Mouse (Mus musculus): ENCODE measurements around the gene Rnft2. TPM values are rescaled to one million over a fixed set of nuclear protein-coding genes. Genes with fewer than 3 reads are reported as not detected.

Rnft2 gene
- polyA plus RNA-seq, 1 experiment from 2014 or later = 9.7 TPM

- H3K4me2 ChIP-seq = peak overlapping the region; percentile 96
- peaks cover 30% of the 10 kb centered on the region for H3K4me1 ChIP-seq (replicated peaks)
- ATAC-seq (ENCODE audit: low read depth) = peak; percentile 51
- peak overlapping the region; percentile 63 for H3K4me3 ChIP-seq
- peak overlapping the region; percentile 85 for H3K27ac ChIP-seq (replicated peaks)
- WGBS = 8% methylated on average over 15 of the region's 15 CpGs
- H3K9ac ChIP-seq = peak overlapping the region; percentile 82
- H3K9me3 ChIP-seq = no peaks in the 10 kb centered on the region
- peaks cover 45% of the 10 kb centered on the region for H3K36me3 ChIP-seq
- no peaks in the 10 kb centered on the region for H3K27me3 ChIP-seq
Measured at GRCm38 (mm10) chr5:118245606-118246308, 841 bp upstream of the Rnft2 start.

- Histone ChIP-seq H3K4me1 (replicated peaks) (peaks cover 11% of the 10 kb centered on the region), H3K27ac (replicated peaks) (no peak overlapping the region), H3K9ac (no peak overlapping the region), H3K4me2 (no peak overlapping the region), H3K36me3 (peaks cover 67% of the 10 kb centered on the region), H3K4me3 (no peak overlapping the region), H3K27me3 (no peaks in the 10 kb centered on the region), H3K9me3 (no peaks in the 10 kb centered on the region)
- 88% methylated on average over 12 of the region's 12 CpGs for WGBS
- no peak for ATAC-seq (ENCODE audit: low read depth)
Measured at GRCm38 (mm10) chr5:118239671-118240070, 5.2 kb downstream of the Rnft2 start.

GRCm38 (mm10) chr5:118236891-118237290, 8.0 kb downstream of the Rnft2 start:
- WGBS = 81% methylated on average over 12 of the region's 12 CpGs
- ATAC-seq (ENCODE audit: low read depth) = no peak
- no peaks in the 10 kb centered on the region for H3K9me3 ChIP-seq
- no peak overlapping the region for H3K4me2 ChIP-seq
- no peaks in the 10 kb centered on the region for H3K4me1 ChIP-seq (replicated peaks)
- no peaks in the 10 kb centered on the region for H3K27me3 ChIP-seq
- no peak overlapping the region for H3K9ac ChIP-seq
- H3K27ac ChIP-seq (replicated peaks) = no peak overlapping the region
- peaks cover 84% of the 10 kb centered on the region for H3K36me3 ChIP-seq
- no peak overlapping the region for H3K4me3 ChIP-seq

GRCm38 (mm10) chr5:118230071-118230611, 14.8 kb downstream of the Rnft2 start:
- WGBS = 95% methylated on average over 13 of the region's 13 CpGs
- H3K27ac ChIP-seq (replicated peaks) = no peak overlapping the region
- no peaks in the 10 kb centered on the region for H3K27me3 ChIP-seq
- H3K4me1 ChIP-seq (replicated peaks) = no peaks in the 10 kb centered on the region
- H3K4me3 ChIP-seq = no peak overlapping the region
- no peak overlapping the region for H3K4me2 ChIP-seq
- H3K9ac ChIP-seq = no peak overlapping the region
- ATAC-seq (ENCODE audit: low read depth) = no peak
- H3K36me3 ChIP-seq = peaks cover 97% of the 10 kb centered on the region
- H3K9me3 ChIP-seq = no peaks in the 10 kb centered on the region

- ATAC-seq (ENCODE audit: low read depth) = peak; percentile 68; the same call in 1 of the 2 replicates
- Histone ChIP-seq H3K4me3 (no peak overlapping the region), H3K4me1 (replicated peaks) (peaks cover 22% of the 10 kb centered on the region), H3K4me2 (no peak overlapping the region), H3K9ac (peak overlapping the region; percentile 17; the same call in 1 of the 2 replicates), H3K9me3 (no peaks in the 10 kb centered on the region), H3K36me3 (peaks cover 82% of the 10 kb centered on the region), H3K27ac (replicated peaks) (peak overlapping the region; percentile 61), H3K27me3 (no peaks in the 10 kb centered on the region)
- 35% methylated on average over 9 of the region's 9 CpGs for WGBS
Measured at GRCm38 (mm10) chr5:118223142-118223757, 21.7 kb downstream of the Rnft2 start.

GRCm38 (mm10) chr5:118217410-118217809, 27.5 kb downstream of the Rnft2 start:
- Histone ChIP-seq H3K4me2 (no peak overlapping the region), H3K9me3 (no peaks in the 10 kb centered on the region), H3K4me3 (no peak overlapping the region), H3K4me1 (replicated peaks) (peaks cover 43% of the 10 kb centered on the region), H3K9ac (no peak overlapping the region), H3K36me3 (peaks cover 50% of the 10 kb centered on the region), H3K27ac (replicated peaks) (peak overlapping the region; percentile 76), H3K27me3 (no peaks in the 10 kb centered on the region)
- 40% methylated on average over 6 of the region's 6 CpGs for WGBS
- peak; percentile 21; the same call in 1 of the 2 replicates for ATAC-seq (ENCODE audit: low read depth)

GRCm38 (mm10) chr5:118214418-118215154, 30.3 kb downstream of the Rnft2 start:
- H3K27ac ChIP-seq (replicated peaks) = peak overlapping the region; percentile 46

GRCm38 (mm10) chr5:118214012-118214411, 30.9 kb downstream of the Rnft2 start:
- peak overlapping the region; percentile 64 for H3K9ac ChIP-seq
- peaks cover 38% of the 10 kb centered on the region for H3K4me1 ChIP-seq (replicated peaks)
- no peaks in the 10 kb centered on the region for H3K9me3 ChIP-seq
- peaks cover 22% of the 10 kb centered on the region for H3K36me3 ChIP-seq
- no peaks in the 10 kb centered on the region for H3K27me3 ChIP-seq
- H3K4me3 ChIP-seq = peak overlapping the region; percentile 31
- ATAC-seq (ENCODE audit: low read depth) = 0 out of 2 replicates have a peak, but pooled peaks have one; percentile 13
- peak overlapping the region; percentile 46 for H3K27ac ChIP-seq (replicated peaks)
- WGBS = 23% methylated on average over 5 of the region's 5 CpGs
- peak overlapping the region; percentile 63 for H3K4me2 ChIP-seq

More at GRCm38 (mm10) chr5:118214418-118215154, 30.3 kb downstream of the Rnft2 start:
- Histone ChIP-seq H3K4me1 (replicated peaks) (peaks cover 38% of the 10 kb centered on the region), H3K36me3 (peaks cover 27% of the 10 kb centered on the region), H3K27me3 (no peaks in the 10 kb centered on the region), H3K4me3 (peak overlapping the region; percentile 31), H3K9ac (peak overlapping the region; percentile 64), H3K4me2 (peak overlapping the region; percentile 63), H3K9me3 (no peaks in the 10 kb centered on the region)
- ATAC-seq (ENCODE audit: low read depth) = peak; percentile 87
- 8% methylated on average over 24 of the region's 24 CpGs for WGBS

- H3K27ac ChIP-seq (replicated peaks) = no peak overlapping the region
Measured at GRCm38 (mm10) chr5:118205852-118206251, 39.1 kb downstream of the Rnft2 start.

GRCm38 (mm10) chr5:118204675-118205440, 40.1 kb downstream of the Rnft2 start:
- H3K27me3 ChIP-seq = no peaks in the 10 kb centered on the region
- no peak overlapping the region for H3K4me3 ChIP-seq
- WGBS = 32% methylated on average over 16 of the region's 16 CpGs
- H3K4me1 ChIP-seq (replicated peaks) = peaks cover 23% of the 10 kb centered on the region
- 0 out of 2 replicates have a peak, but pooled peaks have one; percentile 17 for ATAC-seq (ENCODE audit: low read depth)
- no peak overlapping the region for H3K4me2 ChIP-seq
- H3K9me3 ChIP-seq = no peaks in the 10 kb centered on the region
- no peak overlapping the region for H3K9ac ChIP-seq
- H3K36me3 ChIP-seq = peaks cover 35% of the 10 kb centered on the region
- H3K27ac ChIP-seq (replicated peaks) = no peak overlapping the region

More at GRCm38 (mm10) chr5:118205852-118206251, 39.1 kb downstream of the Rnft2 start:
- 17% methylated on average over 8 of the region's 8 CpGs for WGBS
- no peak overlapping the region for H3K4me2 ChIP-seq
- no peak overlapping the region for H3K9ac ChIP-seq
- peaks cover 26% of the 10 kb centered on the region for H3K36me3 ChIP-seq
- no peak for ATAC-seq (ENCODE audit: low read depth)
- no peaks in the 10 kb centered on the region for H3K27me3 ChIP-seq
- peaks cover 23% of the 10 kb centered on the region for H3K4me1 ChIP-seq (replicated peaks)
- no peak overlapping the region for H3K4me3 ChIP-seq
- H3K9me3 ChIP-seq = no peaks in the 10 kb centered on the region

GRCm38 (mm10) chr5:118199670-118200069, 45.2 kb downstream of the Rnft2 start:
- Histone ChIP-seq H3K27me3 (no peaks in the 10 kb centered on the region), H3K9me3 (no peaks in the 10 kb centered on the region), H3K4me3 (no peak overlapping the region), H3K36me3 (peaks cover 32% of the 10 kb centered on the region), H3K9ac (no peak overlapping the region), H3K4me2 (no peak overlapping the region), H3K27ac (replicated peaks) (no peak overlapping the region), H3K4me1 (replicated peaks) (peaks cover 9% of the 10 kb centered on the region)
- ATAC-seq (ENCODE audit: low read depth) = no peak
- 55% methylated on average over 5 of the region's 5 CpGs for WGBS
